ENCODE assay signal across 13 mouse cellular contexts in the genomic region with DNA sequence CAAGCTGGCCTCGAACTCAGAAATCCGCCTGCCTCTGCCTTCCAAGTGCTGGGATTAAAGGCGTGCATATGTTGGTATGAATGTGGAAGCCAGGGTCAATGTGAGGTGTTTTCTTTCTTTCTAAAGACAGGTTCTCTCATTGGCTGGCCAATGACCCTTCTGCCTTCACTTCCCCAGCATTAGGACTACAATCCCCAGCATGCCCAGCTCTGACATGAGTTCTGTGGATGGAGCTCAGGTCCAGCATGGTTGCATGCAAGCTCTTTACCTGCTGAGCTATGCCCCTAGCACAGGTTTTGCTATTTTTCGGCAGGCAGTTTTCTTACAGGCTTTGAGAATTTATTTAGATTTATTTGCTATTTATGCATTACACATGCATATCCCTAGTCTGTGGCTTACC. TPM values are rescaled to one million over a fixed set of nuclear protein-coding genes. Genes with fewer than 3 reads are reported as not detected.
A peak's percentile ranks its signal among the peaks of the same experiment; 100 is the strongest.
DNase-seq lines count a peak whose midpoint lies in the region; ATAC-seq and TF ChIP-seq lines count a peak whose summit lies in the region.
"Had no signal": no experiment of that assay in that cellular context is flagged by ENCODE, and none has a peak within 500 bp of the region (broad histone marks: within the 10 kb centered on the region; RNA-seq: fewer than 3 reads in every experiment).

No protein-coding gene starts in this region.

- intact Hi-C loops in left cerebral cortex, postnatal 4 days (cut with DNase I) = loop anchor here (2.0 kb wide), 1 partner anchor 31 kb away; no protein-coding TSS in a partner anchor

- 75% methylated on average over 4 of the region's 4 CpGs for WGBS in cerebellum, adult 2 months
- 80% methylated on average over 4 of the region's 4 CpGs for WGBS in midbrain, embryonic 10.5 days
- WGBS in midbrain, embryonic 11.5 days = 80% methylated on average over 4 of the region's 4 CpGs
- 81% methylated on average over 4 of the region's 4 CpGs for WGBS in forebrain, embryonic 16.5 days

- TF ChIP-seq POLR2A in cerebellum, adult 2 months (IDR thresholded peaks at IDR 0.05; ENCODE audit: borderline replicate concordance, insufficient read depth, low read length) = no peak

- no peak overlapping the region for H3K4me2 ChIP-seq in midbrain, embryonic 11.5 days
- peak overlapping the region; percentile 57; the same call in 1 of the 2 replicates for H3K4me2 ChIP-seq in forebrain, embryonic 16.5 days (ENCODE audit: low read length)

- peaks cover 8% of the 10 kb centered on the region; the same call in 1 of the 2 replicates for H3K9me3 ChIP-seq in midbrain, embryonic 10.5 days (replicated peaks)
- H3K9me3 ChIP-seq in midbrain, embryonic 11.5 days (ENCODE audit: control insufficient read depth, low read length) = no peaks in the 10 kb centered on the region
- H3K9me3 ChIP-seq in forebrain, embryonic 16.5 days (ENCODE audit: control insufficient read depth, low read length) = no peaks in the 10 kb centered on the region

- no peak for TF ChIP-seq CTCF in cerebellum, adult 2 months (IDR thresholded peaks at IDR 0.05; ENCODE audit: borderline replicate concordance, insufficient read depth, low read depth, low read length)

- peak; percentile 47 to 63 for DNase-seq in cerebellum, adult 2 months
- no peak for DNase-seq in cerebellum, postnatal 4 days (ENCODE audit: low spot score in 2 of 2)
- no peak for DNase-seq in midbrain, embryonic 10.5 days (ENCODE audit: low spot score)
- no peak for DNase-seq in midbrain, embryonic 11.5 days (ENCODE audit: low spot score, missing footprints)
- DNase-seq in urinary bladder, postnatal 4 days (ENCODE audit: low spot score in 2 of 2) = no peak
- DNase-seq in left cerebral cortex, postnatal 4 days = no peak
- DNase-seq in heart, postnatal 4 days = no peak
- DNase-seq: lung, adult 18-20 months had no signal

- no peak for ATAC-seq in midbrain, embryonic 11.5 days (ENCODE audit: low FRiP score)
- ATAC-seq in forebrain, embryonic 16.5 days = no peak

- H3K4me1 ChIP-seq in cerebellum, adult 2 months (ENCODE audit: control insufficient read depth, insufficient read depth, low read length) = no peaks in the 10 kb centered on the region; the same call in 1 of the 2 replicates
- H3K4me1 ChIP-seq in midbrain, embryonic 10.5 days = peaks cover 22% of the 10 kb centered on the region
- peaks cover 13% of the 10 kb centered on the region for H3K4me1 ChIP-seq in midbrain, embryonic 11.5 days (ENCODE audit: control insufficient read depth, insufficient read depth, low read length)
- H3K4me1 ChIP-seq in forebrain, embryonic 16.5 days (replicated peaks; ENCODE audit: control insufficient read depth, insufficient read depth, low read length) = peaks cover 12% of the 10 kb centered on the region

- H3K4me3 ChIP-seq in cerebellum, adult 2 months (replicated peaks; ENCODE audit: insufficient read depth, low read depth, low read length) = peak overlapping the region; percentile 31
- peak overlapping the region; percentile 70; the same call in 1 of the 2 replicates for H3K4me3 ChIP-seq in midbrain, embryonic 10.5 days
- no peak overlapping the region for H3K4me3 ChIP-seq in midbrain, embryonic 11.5 days (ENCODE audit: low read depth, low read length)
- no peak overlapping the region for H3K4me3 ChIP-seq in forebrain, embryonic 16.5 days (replicated peaks; ENCODE audit: low read length)

- no peaks in the 10 kb centered on the region for H3K27me3 ChIP-seq in cerebellum, adult 2 months (ENCODE audit: control insufficient read depth, insufficient read depth, low read length)
- H3K27me3 ChIP-seq in midbrain, embryonic 10.5 days (ENCODE audit: low read depth, poor library complexity, severe bottlenecking) = no peaks in the 10 kb centered on the region
- H3K27me3 ChIP-seq in midbrain, embryonic 11.5 days (ENCODE audit: control insufficient read depth, insufficient read depth, low read length) = no peaks in the 10 kb centered on the region
- no peaks in the 10 kb centered on the region for H3K27me3 ChIP-seq in forebrain, embryonic 16.5 days (replicated peaks; ENCODE audit: control insufficient read depth, insufficient read depth, low read length)

- no peaks in the 10 kb centered on the region for H3K36me3 ChIP-seq in midbrain, embryonic 10.5 days
- no peaks in the 10 kb centered on the region for H3K36me3 ChIP-seq in midbrain, embryonic 11.5 days (ENCODE audit: control insufficient read depth, insufficient read depth, low read length)
- no peaks in the 10 kb centered on the region for H3K36me3 ChIP-seq in forebrain, embryonic 16.5 days (ENCODE audit: control insufficient read depth, insufficient read depth)

- no peak overlapping the region for H3K27ac ChIP-seq in cerebellum, adult 2 months (ENCODE audit: insufficient read depth, low read length)
- no peak overlapping the region for H3K27ac ChIP-seq in midbrain, embryonic 10.5 days (replicated peaks)
- no peak overlapping the region for H3K27ac ChIP-seq in midbrain, embryonic 11.5 days (ENCODE audit: low read depth, low read length)
- H3K27ac ChIP-seq in forebrain, embryonic 16.5 days (ENCODE audit: low read length) = no peak overlapping the region

- H3K9ac ChIP-seq in midbrain, embryonic 11.5 days (ENCODE audit: low read length) = no peak overlapping the region
- H3K9ac ChIP-seq in forebrain, embryonic 16.5 days (replicated peaks; ENCODE audit: low read depth, low read length) = no peak overlapping the region

RNA-seq across cellular contexts. Expression of gene Abi3, which starts 15.0 kb away (rescaled TPM):
- 3.2 and 3.9 TPM in 2 replicates for polyA plus RNA-seq in cerebellum, adult 2 months (2012; rRNA removed)
- polyA plus RNA-seq in midbrain, embryonic 10.5 days (2016; fragmentation: Nextera tagmentation; extraction: Ambion mirVana) = 3.5 and 3.6 TPM in 2 replicates
- 1.2 and 2.1 TPM in 2 replicates for polyA plus RNA-seq in midbrain, embryonic 11.5 days (2014; fragmentation: Nextera tagmentation; extraction: Ambion mirVana)
- polyA plus RNA-seq in forebrain, embryonic 16.5 days (2015; fragmentation: Nextera tagmentation; extraction: Ambion mirVana) = 1.5 and 2.0 TPM in 2 replicates
- total RNA-seq in left cerebral cortex, postnatal 4 days (2021) = 1 to 10 TPM; 1.5 to 1.9 TPM
- 10 to 100 TPM; 16.7 to 19.5 TPM for total RNA-seq in heart, postnatal 4 days (2021)

RNA-seq across cellular contexts. Expression of gene Gngt2, which starts 20.3 kb away (rescaled TPM):
- polyA plus RNA-seq in cerebellum, adult 2 months (2012; rRNA removed) = 3.5 and 5.4 TPM in 2 replicates
- 4.4 and 6.1 TPM in 2 replicates for polyA plus RNA-seq in midbrain, embryonic 10.5 days (2016; fragmentation: Nextera tagmentation; extraction: Ambion mirVana)
- polyA plus RNA-seq in midbrain, embryonic 11.5 days (2014; fragmentation: Nextera tagmentation; extraction: Ambion mirVana) = 4.9 and 5.6 TPM in 2 replicates
- 2.7 and 2.9 TPM in 2 replicates for polyA plus RNA-seq in forebrain, embryonic 16.5 days (2015; fragmentation: Nextera tagmentation; extraction: Ambion mirVana)
- total RNA-seq in left cerebral cortex, postnatal 4 days (2021) = 1 to 10 TPM in 1 of 2 experiments, under 1 TPM in 1; 0.72 to 1.8 TPM
- 10 to 100 TPM; 23.2 to 23.8 TPM for total RNA-seq in heart, postnatal 4 days (2021)

RNA-seq across cellular contexts. Expression of gene Phospho1, which starts 33.0 kb away (rescaled TPM):
- polyA plus RNA-seq in cerebellum, adult 2 months (2012; rRNA removed) = 110 and 122 TPM in 2 replicates
- polyA plus RNA-seq in midbrain, embryonic 10.5 days (2016; fragmentation: Nextera tagmentation; extraction: Ambion mirVana) = 0.30 TPM in 1 of 2 replicates, not detected in the other
- polyA plus RNA-seq in midbrain, embryonic 11.5 days (2014; fragmentation: Nextera tagmentation; extraction: Ambion mirVana) = not detected in 2 replicates
- not detected in 2 replicates for polyA plus RNA-seq in forebrain, embryonic 16.5 days (2015; fragmentation: Nextera tagmentation; extraction: Ambion mirVana)
- 1 to 10 TPM; 2.4 to 3.1 TPM for total RNA-seq in left cerebral cortex, postnatal 4 days (2021)
- 10 to 100 TPM; 71.7 to 82.2 TPM for total RNA-seq in heart, postnatal 4 days (2021)
- polyA plus RNA-seq: stomach, embryonic 14.5 days had no signal

RNA-seq across cellular contexts. Expression of gene B4galnt2, which starts 57.4 kb away (rescaled TPM):
- not detected in 2 replicates for polyA plus RNA-seq in cerebellum, adult 2 months (2012; rRNA removed)
- 0.11 and 0.14 TPM in 2 replicates for polyA plus RNA-seq in midbrain, embryonic 10.5 days (2016; fragmentation: Nextera tagmentation; extraction: Ambion mirVana)
- polyA plus RNA-seq in midbrain, embryonic 11.5 days (2014; fragmentation: Nextera tagmentation; extraction: Ambion mirVana) = 0.08 TPM in 1 of 2 replicates, not detected in the other
- not detected in 2 replicates for polyA plus RNA-seq in forebrain, embryonic 16.5 days (2015; fragmentation: Nextera tagmentation; extraction: Ambion mirVana)
- not detected for total RNA-seq in left cerebral cortex, postnatal 4 days (2021)
- total RNA-seq in heart, postnatal 4 days (2021) = not detected
- total RNA-seq: adrenal gland, adult 18-20 months; gastrocnemius, adult 8-10 months had no signal
- polyA plus RNA-seq: C2C12 had no signal

Comparison
In these comparisons a context has a peak if more than half of its experiments do, and no peak if none do; other contexts are left out.
1. DNase-seq: peak in cerebellum, adult 2 months (2 of 2); none in cerebellum, postnatal 4 days (0 of 2), midbrain, embryonic 10.5 days (single experiment), midbrain, embryonic 11.5 days (single experiment), urinary bladder, postnatal 4 days (0 of 2), left cerebral cortex, postnatal 4 days (single experiment) and heart, postnatal 4 days (single experiment).
2. H3K4me3 ChIP-seq: peak in cerebellum, adult 2 months (single experiment) and midbrain, embryonic 10.5 days (single experiment); none in midbrain, embryonic 11.5 days (single experiment) and forebrain, embryonic 16.5 days (single experiment).
3. RNA of gene Phospho1, which starts 33.0 kb away (polyA plus RNA-seq): 110 to 122 TPM in cerebellum, adult 2 months; 0.30 TPM in midbrain, embryonic 10.5 days, not detected in midbrain, embryonic 11.5 days and not detected in forebrain, embryonic 16.5 days; every median in the first group is over 10 times any median in the second.